Mouse (Mus musculus) right cerebral cortex, postnatal 36 days (tissue): ENCODE results near the gene Sowahb.

Experiments used
- DNase-seq, 2 experiments: peaks; one replicate each; pipeline ENCODE4 v3.0.0; 2022; ENCODE audit warnings: low spot score in 2 of 2, mixed read lengths in 1 of 2

Gene Sowahb

DNA sequence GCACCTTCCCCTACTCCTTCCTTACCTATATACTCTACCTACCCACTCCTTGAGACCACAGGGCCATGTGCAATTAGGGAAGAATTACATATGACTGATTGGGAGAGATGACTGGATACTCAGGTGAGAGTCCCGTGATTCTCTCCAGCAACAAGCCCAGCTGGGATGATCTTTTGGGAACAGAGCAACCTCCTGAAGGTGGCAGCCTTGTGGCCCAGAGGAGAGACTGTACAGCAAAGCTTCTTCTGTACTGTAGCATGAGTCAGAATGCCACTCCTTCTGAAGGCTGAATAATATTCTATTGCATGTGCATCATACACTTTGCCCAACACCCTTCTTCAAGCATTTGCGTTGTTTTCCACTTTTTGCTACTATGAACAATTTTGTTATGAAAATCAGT lies 42.2 kb downstream of the Sowahb start:
- DNase-seq: no peak

DNA sequence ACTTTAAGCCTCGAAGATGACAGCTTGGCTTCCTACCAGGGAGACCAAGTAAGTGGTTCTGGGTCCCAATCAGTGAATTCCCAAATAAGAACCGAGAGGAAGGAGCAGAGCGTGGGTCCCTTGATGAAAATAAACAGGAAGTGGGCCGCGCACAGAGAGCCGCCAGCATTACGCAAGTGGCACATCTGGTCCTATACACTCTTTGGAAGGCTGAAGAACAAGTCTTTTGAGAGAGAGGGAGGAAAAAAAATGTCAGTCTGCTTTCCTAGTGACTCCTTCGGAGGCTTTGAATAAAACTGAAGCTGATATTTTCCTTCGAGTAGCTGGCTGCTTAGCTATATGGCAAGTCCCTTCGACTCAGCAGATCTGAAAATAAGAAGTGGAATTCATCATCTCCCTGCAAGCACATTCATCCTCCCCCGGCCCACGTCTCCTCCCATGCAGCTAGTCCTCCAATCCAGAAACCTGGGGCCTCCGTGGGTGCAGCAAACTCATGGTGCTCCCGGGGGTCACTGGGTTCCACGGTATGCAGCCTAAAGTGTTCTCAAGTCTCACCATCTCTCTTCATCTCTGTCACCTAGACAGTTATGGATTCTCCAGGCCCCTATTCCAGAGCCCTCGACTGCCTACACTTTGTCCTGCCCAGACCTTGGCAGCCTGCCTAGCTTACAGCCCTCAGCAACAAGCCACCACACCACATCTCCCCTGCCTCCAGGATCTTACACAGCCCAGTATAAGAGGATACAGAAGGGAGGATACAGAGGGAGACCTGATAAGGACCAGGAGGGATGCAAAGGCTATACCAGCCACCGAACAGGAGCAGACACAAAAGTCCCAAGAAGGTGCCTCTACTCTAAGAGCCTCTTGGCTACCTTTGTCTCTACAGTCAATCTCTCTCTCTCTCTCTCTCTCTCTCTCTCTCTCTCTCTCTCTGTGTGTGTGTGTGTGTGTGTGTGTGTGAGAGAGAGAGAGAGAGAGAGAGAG lies 43.8 kb downstream of the Sowahb start:
- DNase-seq: peak; percentile 78 to 83

DNA sequence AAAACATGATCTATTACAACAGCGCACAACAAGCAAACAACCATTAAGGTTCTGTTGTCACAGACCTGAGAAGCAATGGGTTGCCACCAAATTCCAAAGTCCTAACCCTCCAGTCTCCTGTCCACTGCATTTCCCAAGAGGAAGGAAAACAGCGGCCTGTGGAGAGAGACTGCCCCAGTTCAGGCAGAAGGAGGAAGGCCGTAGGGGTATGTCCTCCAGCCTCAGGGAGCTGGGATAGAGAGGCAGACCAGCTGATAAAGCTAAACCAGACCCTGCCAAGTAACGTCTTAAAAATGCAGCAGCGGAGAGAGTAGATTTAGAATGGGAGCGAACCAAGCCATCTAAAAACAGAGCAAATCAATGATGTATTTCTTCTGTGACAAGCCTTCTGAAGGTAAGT lies 44.8 kb downstream of the Sowahb start:
- no peak for DNase-seq

DNA sequence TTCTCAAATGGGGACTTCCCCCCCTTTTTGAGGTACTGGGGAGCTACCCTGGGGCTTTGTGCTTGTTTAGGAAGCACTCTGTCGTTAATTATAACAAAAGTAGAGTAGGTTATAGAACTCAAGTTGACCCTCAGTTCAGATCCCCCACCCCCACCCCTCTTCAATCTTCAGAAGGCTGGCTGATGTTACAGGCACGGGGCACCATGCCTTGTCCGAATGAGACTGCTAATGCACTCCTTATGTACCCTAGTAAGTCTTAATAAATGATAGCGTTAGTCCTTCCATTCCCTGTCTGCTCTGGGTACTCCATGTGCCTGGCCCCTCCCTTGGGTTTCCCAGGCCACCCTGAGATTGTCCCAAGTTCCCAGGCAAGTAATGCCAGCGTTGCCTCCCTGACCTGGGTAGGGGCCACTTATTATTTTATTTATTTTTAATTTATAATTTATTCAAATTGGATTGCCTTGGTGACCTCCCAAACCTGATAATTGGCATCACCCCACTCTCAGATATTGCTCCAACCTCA lies 46.3 kb downstream of the Sowahb start:
- no peak for DNase-seq

DNA sequence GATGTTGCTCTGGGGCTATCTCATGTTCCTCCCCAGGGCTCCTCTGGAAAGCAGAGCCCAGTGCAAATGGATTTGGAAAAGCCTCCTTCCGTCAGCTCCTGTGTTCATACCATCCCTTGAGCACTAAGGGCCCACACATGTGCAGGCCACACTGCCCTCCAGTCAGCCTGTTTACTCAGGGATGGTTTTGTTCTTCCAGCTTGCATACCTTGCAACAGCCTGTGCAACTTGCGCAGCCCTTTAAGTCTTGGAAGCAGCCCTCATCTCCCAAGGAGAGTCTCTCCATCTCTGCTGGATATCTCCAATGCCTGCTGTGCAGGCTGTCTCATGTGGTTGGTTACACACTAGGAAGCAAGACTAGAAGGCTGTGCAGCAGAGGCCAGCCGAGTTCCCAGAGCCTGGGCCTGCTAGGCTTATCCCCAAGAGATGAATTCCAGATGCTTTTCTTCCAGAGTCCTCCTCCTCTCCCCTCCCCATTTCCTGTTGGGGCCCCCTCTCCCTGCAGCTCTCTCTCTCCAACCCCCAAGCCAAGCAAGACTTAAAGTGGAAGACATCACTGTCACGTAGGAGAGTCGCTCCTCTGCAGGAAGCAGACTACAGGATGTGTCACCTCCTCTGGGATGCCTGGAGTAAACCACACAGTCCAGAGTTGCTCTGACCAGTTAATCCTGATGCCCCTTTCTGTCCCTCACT lies 47.2 kb downstream of the Sowahb start:
- DNase-seq: no peak

DNA sequence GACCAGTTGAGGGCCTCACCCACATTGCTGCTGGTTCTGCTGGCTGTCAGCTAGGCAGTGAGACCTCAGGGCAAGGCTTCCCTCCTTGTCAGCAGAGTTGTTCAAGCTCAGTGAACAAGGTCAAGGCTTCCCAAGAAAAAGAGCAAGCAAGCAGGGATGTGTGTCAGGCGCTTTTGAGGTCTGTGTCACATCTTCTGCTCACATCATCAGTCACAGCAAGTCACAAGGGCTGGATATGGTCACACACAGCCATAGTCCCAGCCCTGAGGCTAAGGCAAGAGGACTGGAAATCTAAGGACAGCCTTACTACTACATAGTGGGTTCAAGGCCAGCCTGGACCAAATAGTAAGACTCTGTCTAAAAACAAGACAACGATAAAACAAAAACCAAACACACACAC lies 50.0 kb downstream of the Sowahb start:
- no peak for DNase-seq

DNA sequence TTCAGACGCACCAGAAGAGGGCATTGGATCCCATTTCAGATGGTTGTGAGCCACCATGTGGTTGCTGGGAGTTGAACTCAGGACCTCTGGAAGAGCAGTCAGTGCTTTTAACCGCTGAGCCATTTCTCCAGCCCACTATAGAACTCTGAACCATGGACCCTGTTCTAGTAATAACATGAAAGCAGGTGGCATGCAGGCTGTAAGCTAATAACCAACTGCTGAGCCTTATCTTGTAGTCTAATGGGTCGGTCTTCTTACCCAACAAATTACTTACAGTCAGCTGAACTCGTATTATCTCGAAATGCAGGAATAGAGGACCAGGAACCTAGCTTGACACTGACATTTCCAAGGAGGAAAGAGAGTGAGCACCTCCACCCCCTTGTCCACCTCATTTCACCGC lies 50.5 kb downstream of the Sowahb start:
- DNase-seq: no peak

DNA sequence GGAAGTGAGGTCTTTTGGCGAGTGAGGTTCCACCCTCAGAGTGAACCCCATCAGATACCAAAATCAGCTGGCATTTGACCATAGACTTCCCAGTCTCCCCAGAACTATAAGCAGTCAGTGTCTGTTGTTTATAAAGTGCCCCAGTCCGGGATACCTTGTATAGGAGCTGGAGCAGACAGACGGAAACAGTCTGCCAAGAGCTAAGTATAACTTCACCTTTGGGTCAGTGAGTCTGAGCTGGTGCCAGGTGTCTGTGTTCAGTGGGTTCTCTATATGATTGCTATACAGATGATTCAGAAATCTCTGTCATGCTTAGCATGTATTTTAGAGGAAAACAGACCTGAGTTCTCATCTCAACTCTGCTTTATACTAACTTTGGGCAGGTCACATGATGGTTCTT lies 52.7 kb downstream of the Sowahb start:
- DNase-seq: no peak
